Mouse (Mus musculus): ENCODE results near the gene Klk7.

Gene Klk7

DNA sequence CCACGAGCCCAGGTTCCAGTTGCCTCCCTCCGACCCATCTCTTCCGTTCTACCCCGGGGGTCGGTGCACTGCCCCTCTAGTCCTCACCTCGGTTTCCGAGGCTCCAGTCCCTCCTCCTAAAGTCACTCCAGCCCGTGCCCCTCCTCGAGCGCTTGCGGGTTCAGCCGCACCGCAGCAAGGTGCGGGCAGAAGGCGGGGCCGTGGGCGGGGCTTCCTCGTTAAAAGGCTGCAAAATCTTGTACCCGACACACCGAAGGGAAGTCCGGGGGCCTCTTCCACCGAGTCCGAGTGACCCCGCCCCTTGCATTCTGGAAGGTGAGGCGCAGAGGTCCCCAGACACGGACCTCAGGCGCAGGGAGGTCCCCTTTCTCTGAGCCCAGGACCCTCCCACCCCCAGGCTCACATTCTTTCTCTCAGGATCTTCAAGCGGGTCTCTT is 13.7 kb upstream of the Klk7 start, which contains the start of gene Klk8:
Gene Klk8, plus strand, starts transcription at position 245 of the 437 bp plus-strand sequence.
- peak; percentile 57 to 67 for DNase-seq

DNA sequence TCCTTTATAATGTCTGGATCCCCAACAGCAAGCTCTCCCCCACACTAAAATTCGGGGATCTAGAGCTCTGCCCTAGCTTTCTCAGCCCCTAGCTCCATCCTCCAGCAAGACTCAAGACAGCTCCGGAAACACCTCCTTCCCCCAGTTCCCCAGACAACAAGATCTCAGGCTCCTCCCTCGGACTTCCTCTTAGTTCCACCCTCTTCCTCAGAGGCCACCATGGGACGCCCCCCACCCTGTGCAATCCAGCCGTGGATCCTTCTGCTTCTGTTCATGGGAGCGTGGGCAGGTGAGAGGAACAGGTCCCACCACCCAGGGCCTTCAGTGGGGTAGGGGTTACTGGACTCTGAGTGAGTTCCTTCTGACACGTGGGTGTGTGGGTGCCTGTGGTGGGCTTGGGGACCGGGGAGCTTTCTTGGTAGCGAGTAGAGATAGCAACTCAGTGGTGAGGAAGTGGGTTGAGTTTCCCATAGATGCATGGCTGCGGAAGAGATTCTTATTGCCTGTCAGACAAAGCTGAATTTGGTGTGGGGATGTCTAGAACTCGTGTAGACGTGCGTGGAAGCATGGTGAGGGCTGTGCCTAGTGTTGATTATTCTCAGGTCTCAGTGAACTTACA is 13.1 kb upstream of the Klk7 start:
- DNase-seq: peak; percentile 25 to 30

DNA sequence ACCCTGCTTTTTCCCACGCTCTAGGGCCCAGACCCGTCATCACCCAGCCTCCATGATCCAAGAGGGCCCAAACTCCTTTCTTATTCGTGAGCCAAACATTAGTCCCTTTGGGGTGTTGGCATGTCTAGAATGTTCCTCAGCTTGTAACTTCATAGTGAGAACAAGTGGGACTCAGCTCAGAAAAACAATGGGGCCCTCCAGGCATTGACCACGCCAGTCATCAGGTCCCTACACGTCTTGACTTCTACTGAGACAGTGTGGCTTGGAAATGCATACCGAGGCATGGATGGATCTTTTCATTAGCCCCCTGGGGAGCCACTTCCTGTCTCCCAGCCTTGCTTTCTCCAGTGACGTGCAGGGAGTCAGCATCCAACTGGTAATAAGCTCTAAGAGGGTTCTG is 11.2 kb upstream of the Klk7 start:
- no peak for DNase-seq

DNA sequence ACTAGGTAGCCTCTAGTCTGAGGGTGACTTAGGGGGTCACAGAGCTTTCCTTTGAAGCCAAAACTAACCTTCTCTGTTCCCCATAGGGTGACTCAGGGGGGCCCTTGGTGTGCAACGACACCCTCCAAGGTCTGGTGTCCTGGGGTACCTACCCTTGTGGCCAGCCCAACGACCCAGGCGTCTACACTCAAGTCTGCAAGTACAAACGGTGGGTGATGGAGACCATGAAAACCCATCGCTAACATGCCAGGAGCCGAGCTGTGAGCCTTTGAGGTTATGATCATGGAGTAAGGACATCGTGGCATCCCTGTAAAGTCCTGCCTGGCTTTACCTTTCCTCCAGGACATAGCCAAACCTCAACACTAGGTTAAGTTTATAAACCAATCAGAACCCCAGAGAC is 4.1 kb downstream of the Klk7 start:
- no peak for DNase-seq

DNA sequence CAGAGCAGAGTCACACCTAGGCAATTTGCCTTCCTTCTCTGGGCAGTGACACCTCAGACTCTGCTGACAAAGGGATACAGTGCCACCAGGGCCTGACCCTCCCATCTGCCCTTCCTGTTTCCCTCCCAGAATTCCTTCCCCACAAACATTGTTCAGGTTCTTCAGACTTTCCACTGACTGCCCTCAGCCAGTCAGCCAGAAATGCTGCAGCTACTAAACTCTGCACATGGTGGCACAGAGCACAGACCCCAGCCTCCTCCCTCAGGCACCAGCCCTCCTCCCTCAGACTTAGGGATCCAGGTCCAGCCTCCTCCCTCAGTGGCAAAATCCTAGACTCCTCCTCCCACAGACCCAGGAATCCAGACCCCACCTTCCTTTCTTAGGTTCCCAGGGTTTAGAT is 5.7 kb downstream of the Klk7 start:
- DNase-seq: no peak

DNA sequence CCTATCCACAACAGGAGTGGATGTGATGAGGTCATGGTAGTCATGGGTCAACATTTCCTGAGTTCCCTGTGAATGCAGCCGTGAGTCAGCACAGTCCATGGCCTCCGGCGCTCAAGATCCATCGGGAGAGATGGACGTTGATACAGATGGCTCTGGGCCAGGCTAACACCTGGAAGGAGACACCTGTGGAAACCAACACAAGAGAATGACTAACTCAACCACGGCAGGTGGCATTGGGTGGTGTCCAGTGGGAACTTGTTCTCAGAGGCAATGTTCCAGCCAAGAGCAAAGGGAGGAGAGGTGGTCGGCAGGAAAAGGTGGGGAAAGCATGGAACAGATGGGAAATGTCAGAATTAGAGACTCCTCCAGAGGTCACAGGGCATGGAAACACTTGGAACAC is 10.5 kb downstream of the Klk7 start:
- no peak for DNase-seq

DNA sequence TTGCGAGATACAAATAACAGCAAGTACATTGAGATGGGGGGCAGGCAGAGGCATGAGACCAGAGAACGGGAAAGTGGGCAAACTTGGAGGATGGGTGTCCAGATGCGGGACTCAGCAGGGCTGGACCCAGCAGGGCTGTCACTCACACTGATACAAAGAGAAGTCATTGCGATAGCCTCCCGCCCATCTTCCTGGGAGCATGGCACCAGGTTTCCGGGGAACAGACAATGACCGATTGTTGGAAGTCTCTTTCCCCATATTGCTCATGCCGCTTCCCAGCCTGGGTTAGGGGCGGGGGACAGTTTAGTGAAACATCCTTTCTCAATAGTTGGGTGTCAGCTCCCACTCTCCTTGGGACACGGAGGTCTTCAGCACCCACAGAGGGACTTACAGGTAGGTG is 13.1 kb downstream of the Klk7 start, which contains the start of gene Klk6:
Gene Klk6, plus strand, starts transcription at position 301 of the 400 bp plus-strand sequence.
- DNase-seq: no peak

DNA sequence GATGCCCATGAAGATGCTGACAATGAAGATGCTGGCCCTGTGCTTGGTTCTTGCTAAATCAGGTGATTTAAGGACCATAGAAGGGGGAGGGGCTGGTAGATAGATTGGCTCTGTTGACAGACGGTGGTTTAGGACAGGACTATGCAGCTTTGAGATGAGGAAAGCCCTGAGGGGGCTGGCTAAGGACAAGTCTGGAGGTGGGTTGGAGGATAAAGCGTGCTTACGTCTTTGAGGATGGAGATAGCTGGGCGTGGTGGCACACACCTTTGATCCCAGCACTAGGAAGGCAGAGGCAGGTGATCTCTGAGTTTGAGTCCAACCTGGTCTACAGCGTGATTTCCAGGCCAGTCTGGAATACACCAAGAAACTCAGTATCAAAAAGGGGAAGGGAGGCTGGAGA is 15.0 kb downstream of the Klk7 start:
- DNase-seq: no peak

DNA sequence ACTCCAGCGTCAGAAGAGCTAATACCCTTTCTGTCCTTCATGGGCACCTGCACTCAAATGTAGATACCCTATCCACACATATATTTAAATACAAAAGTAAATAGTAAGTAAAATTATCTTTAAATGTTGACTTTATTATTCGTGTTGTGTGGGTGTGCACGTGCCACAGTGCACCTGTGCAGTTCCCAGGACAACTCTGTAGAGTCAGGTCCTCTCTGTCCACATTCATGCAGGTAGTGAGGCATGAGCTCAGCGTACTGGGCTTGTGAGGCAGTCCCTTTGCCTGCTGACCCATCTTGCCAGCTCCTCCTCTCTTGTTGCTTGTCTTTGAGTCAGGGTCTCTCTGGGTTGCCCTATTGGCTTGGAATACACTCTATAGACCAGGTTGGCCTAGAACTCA is 16.6 kb downstream of the Klk7 start:
- no peak for DNase-seq

DNA sequence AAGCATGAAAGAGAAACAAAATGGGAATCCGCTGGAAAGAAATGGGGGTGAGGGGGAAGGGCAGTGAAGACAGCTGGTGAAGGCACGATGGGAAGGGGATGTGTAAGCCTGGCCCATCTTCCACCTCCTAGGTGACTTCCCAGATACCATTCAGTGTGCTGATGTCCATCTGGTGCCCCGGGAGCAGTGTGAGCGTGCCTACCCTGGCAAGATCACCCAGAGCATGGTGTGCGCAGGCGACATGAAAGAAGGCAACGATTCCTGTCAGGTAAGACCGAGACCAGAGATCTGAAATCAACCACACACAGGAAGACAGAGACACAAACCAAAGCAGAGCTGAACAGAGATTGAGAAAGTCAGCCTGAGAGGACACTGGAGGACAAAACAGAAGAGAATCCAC is 17.9 kb downstream of the Klk7 start:
- no peak for DNase-seq

DNA sequence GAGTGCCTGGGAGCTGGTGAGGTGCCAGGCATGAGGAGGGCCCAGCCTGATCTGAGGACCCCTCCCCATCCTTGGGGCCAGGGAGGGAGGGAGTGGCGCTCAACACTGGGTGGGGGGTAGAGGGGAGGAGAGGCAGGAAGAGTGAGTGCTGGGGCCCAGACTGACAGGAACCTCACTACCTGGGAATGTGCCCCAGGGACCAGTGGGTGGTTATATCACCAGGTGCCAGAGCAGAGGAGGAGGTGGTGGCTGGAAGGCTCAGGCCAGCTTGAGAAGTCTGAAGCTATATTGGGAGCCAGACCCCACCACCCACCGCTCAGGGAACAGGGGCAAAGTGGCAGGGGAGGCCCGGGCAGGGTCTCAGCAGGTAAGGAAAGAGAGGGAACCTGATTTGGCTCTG is 30.6 kb downstream of the Klk7 start, which contains the start of gene Klk5:
Gene Klk5, plus strand, starts transcription at position 271 of the 400 bp plus-strand sequence.
- DNase-seq: no peak

DNA sequence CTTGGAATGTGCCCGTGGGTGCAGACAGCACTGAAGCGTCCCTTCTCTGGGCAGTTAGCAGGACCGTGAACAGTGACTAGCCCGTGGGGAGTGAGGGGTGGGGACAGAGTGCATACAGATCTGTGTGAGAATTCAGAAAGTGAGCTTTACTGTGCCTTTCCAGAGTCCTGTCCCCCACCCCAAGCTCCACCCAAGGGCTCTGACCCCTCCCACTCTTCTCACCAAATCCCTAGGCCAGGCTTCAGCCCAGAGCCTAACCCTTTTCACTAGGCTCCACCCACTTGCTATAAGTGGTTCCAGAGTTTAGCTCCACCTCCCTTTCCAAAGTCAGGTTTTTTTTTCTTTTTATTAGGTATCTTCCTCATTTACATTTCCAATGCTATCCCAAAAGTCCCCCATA is 32.7 kb downstream of the Klk7 start:
- DNase-seq: no peak

DNA sequence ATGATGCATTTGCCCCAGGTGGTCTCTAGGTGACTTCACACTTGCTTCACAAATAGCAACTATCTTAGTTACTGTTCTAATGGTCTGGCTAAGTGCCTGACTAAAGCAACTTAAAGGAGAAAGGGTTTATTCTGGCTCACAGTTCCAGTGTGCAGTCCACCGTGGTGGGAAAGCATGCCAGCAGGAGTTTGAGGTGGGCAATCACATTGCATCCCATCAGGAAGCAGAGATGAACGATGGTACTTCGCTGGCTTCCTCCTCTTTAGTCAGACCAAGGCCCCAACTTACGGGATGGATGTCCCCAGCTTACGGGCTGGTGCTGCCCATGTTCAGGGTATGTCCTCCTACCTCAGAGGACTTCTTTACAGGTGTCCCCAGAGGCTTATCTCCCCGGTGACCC is 40.5 kb downstream of the Klk7 start:
- no peak for DNase-seq

DNA sequence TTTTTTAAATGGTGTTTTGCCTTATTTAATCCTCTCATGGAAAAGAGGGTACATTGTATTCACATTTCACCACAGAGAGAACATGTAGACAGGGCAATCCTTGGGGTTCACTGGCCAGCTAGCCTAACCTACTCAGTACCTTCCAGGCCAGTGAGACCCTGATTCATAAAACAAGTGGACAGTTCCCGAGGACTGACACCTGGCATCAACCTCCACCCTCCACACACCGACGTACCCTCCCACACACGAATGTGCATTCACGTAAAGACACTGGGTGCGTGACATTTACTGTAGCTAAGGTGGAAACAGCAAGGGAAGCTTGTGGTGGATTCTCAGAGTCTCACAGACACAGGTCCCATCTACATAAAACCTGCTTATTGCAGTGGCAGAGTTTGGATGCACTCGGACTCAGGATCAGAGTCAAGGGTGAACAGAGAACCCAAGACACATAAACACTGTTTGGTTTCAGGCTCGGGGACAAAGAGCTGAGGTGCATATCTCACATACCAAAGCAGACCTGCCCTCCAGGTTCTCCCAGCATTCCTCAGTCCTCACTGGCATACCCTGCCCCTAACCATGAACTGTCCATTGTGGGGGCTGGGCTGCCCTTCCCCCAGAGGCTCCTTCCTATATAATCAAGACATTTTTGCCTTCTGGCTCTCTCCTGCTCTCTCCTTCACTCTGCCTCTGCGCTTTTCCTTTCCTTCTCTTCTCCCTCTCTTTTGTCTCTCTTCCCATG is 43.7 kb downstream of the Klk7 start:
- no peak for DNase-seq

DNA sequence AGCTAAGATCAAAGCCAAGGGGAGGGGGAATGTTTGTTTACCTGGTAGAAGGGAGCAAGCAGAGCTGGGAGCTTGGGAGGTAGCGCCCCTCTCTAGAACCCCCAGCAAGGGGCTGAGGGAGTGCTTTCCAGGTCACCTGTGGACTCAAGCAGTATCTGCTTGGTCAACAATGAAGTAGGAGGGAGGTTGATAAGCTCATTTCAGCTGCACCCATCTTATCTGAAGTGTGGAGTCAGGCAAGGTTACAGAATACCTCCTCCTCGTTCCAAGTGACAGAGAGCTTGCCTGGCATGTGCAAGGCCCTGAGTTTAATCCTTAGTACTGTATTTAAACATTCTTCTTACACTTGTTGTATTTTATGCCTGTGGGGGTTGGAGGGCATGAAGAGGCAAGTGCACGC is 44.6 kb downstream of the Klk7 start:
- no peak for DNase-seq

DNA sequence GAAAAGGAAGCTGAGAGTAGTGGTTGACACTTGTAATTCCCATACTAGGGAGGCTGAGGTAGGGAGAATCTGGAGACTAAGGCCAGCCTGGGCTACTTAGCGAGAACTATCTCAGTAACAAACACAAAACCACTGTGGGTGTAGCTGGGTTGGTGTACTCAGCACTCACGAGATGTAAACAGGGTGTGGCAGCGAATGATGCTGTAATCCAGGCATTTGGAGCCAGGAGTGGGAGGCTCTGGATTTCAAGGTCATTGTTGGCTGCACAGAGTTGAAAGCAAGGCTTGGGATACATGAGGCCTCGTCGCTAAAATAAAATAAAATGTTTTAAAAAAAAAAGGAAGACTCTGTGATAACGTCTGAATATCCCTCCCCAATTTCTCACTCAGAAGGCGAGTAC is 45.2 kb downstream of the Klk7 start:
- no peak for DNase-seq

DNA sequence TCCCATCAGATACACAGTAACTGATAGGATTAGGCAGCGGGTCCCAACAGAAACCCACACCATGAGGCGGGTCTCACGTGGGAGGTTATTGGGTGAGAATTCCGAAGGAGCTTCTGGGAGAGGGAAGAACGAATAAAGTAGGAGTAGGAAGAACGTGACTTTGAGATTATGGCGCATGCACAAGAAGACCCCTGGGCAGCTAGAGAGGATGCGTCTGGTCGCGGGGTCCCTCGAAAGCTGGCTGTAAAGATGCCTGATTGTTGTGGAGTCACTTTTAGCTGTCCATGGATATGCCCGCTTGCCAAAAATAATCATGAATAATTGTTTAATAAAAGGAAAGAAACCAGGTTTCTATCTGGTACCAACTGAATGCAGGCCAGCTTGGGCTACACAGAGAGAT is 46.4 kb downstream of the Klk7 start:
- DNase-seq: no peak

DNA sequence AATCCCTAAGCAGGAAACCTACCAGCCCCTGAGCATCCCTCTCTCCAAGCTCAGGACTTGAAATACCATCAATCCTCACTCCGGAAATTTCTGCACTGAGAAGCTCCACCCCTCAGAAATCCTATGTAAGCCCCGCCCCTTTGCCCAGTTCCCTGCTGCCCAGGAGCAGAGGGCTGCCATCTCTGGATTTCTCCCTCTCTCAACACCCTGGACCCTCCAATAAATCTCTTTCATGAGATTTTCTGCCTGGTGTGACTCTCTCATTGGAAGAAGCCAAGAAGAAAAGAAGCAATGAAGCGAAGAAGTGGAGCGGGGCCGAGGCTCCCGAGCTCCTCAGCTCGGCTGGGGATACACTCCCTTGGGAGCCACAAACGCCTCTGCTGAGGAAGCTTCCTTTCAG is 49.3 kb downstream of the Klk7 start:
- no peak for DNase-seq
